ENCODE assay signal across 8 mouse cellular contexts in genomic region chr19:11966201-11966636, GRCm38 (mm10). TPM values are rescaled to one million over a fixed set of nuclear protein-coding genes. Genes with fewer than 3 reads are reported as not detected.
A peak's percentile ranks its signal among the peaks of the same experiment; 100 is the strongest.
DNase-seq lines count a peak whose midpoint lies in the region; ATAC-seq and TF ChIP-seq lines count a peak whose summit lies in the region.

No protein-coding gene starts in this region.

- peak overlapping the region; percentile 59 to 99 (median 69) for H3K4me3 ChIP-seq in CH12.LX (replicated peaks in 1 of 3; ENCODE audit: low read depth in 2 of 3, low read length in 2 of 3, poor library complexity in 1 of 3)
- peak overlapping the region; percentile 90 for H3K4me3 ChIP-seq in forebrain, embryonic 12.5 days (replicated peaks)
- peak overlapping the region; percentile 66 for H3K4me3 ChIP-seq in lung, adult 2 months (replicated peaks; ENCODE audit: extremely low read depth, low read depth, low read length)

- TF ChIP-seq CTCF in CH12.LX (conservative IDR thresholded peaks at IDR 0.05 in 1 of 2, IDR thresholded peaks at IDR 0.05 in 1 of 2; ENCODE audit: low read depth in 2 of 2, low read length in 2 of 2) = no peak
- no peak for TF ChIP-seq CTCF in lung, adult 2 months (IDR thresholded peaks at IDR 0.05; ENCODE audit: insufficient read depth, low read length)

- H3K36me3 ChIP-seq in CH12.LX (replicated peaks in 1 of 2; ENCODE audit: control insufficient read depth in 1 of 2, insufficient read depth in 1 of 2, low read length in 1 of 2) = peaks cover 9 to 27% of the 10 kb centered on the region in 2 experiments
- peaks cover 8% of the 10 kb centered on the region for H3K36me3 ChIP-seq in forebrain, embryonic 12.5 days (replicated peaks)

- TF ChIP-seq RAD21 in CH12.LX (IDR thresholded peaks at IDR 0.05; ENCODE audit: low read depth, low read length) = no peak

- peaks cover 14 to 35% of the 10 kb centered on the region in 2 experiments for H3K4me1 ChIP-seq in CH12.LX (ENCODE audit: control insufficient read depth in 1 of 2, insufficient read depth in 2 of 2)
- peaks cover 18% of the 10 kb centered on the region for H3K4me1 ChIP-seq in forebrain, embryonic 12.5 days
- peaks cover 3% of the 10 kb centered on the region for H3K4me1 ChIP-seq in lung, adult 2 months (ENCODE audit: control insufficient read depth, insufficient read depth, low read length)

- dilution Hi-C loops in CH12.LX (cut with MboI; ENCODE audit: extremely low pct_ligation_motif_present, extremely low pct_unique_long_range_greater_than_20kb, low sequenced_read_pairs) = no loop called here

- peak overlapping the region; percentile 34; the same call in 1 of the 2 replicates for H3K27ac ChIP-seq in CH12.LX (ENCODE audit: insufficient read depth, low read depth)
- H3K27ac ChIP-seq in forebrain, embryonic 12.5 days = peak overlapping the region; percentile 83

- TF ChIP-seq EP300 in CH12.LX (IDR thresholded peaks at IDR 0.05; ENCODE audit: low read length) = no peak

- in situ Hi-C loops in CH12.LX (cut with MboI; ENCODE audit: low pct_ligation_motif_present, low pct_unique_long_range_greater_than_20kb, low sequenced_read_pairs) = loop anchor here (25.0 kb wide), 1 partner anchor 354 kb away; the partner anchor contains the start of genes Ms4a2 and Ms4a6d

- H3K9me3 ChIP-seq in CH12.LX (replicated peaks; ENCODE audit: low read length) = no peaks in the 10 kb centered on the region
- H3K9me3 ChIP-seq in forebrain, embryonic 12.5 days = no peaks in the 10 kb centered on the region

- no peak for TF ChIP-seq POLR2A in CH12.LX (IDR thresholded peaks at IDR 0.05; ENCODE audit: low read depth, low read length)
- no peak for TF ChIP-seq POLR2A in lung, adult 2 months (IDR thresholded peaks at IDR 0.05; ENCODE audit: borderline replicate concordance, extremely low read depth, low read depth, low read length)

- intact Hi-C loops in heart, postnatal 36 days (cut with DNase I) = no loop called here

- under 1% methylated on average over 15 of the region's 18 CpGs for WGBS in forebrain, embryonic 12.5 days
- WGBS in lung, adult 2 months = under 1% methylated on average over 18 of the region's 18 CpGs

- peak overlapping the region; percentile 93 for H3K9ac ChIP-seq in CH12.LX (ENCODE audit: insufficient read depth, low read depth)
- H3K9ac ChIP-seq in forebrain, embryonic 12.5 days = peak overlapping the region; percentile 82

- DNase-seq in CH12.LX (ENCODE audit: extremely low read depth) = peak; percentile 37
- peak; percentile 10 for DNase-seq in brain, embryonic 18.5 days (ENCODE audit: low read depth, low spot score)
- DNase-seq in heart, postnatal 36 days = peak; percentile 29 to 42
- peak; percentile 38 to 41 for DNase-seq in layer of hippocampus, adult 8-10 months (ENCODE audit: low spot score in 2 of 2)
- DNase-seq in lung, adult 2 months = peak; percentile 46
- peak; percentile 7 for DNase-seq in ovary, postnatal 10 days (ENCODE audit: low spot score)
- peak; percentile 53 for DNase-seq in thymus, postnatal 0 days (ENCODE audit: low spot score)

- no peak for ATAC-seq in forebrain, embryonic 12.5 days (ENCODE audit: low FRiP score)

- H3K4me2 ChIP-seq in CH12.LX (ENCODE audit: insufficient read depth, low read depth, poor library complexity, severe bottlenecking) = peak overlapping the region; percentile 99
- peak overlapping the region; percentile 95 for H3K4me2 ChIP-seq in forebrain, embryonic 12.5 days

- no peaks in the 10 kb centered on the region for H3K27me3 ChIP-seq in CH12.LX (replicated peaks)
- no peaks in the 10 kb centered on the region for H3K27me3 ChIP-seq in forebrain, embryonic 12.5 days

- peaks cover 31% of the 10 kb centered on the region for H3K79me2 ChIP-seq in CH12.LX (replicated peaks; ENCODE audit: control insufficient read depth, extremely low read depth, insufficient read depth, poor library complexity, severe bottlenecking)

TF ChIP-seq in CH12.LX, 34 proteins besides CTCF, POLR2A, EP300 and RAD21:
- no peak for TF ChIP-seq USF2 (conservative IDR thresholded peaks at IDR 0.05; ENCODE audit: low read depth, low read length)
- no peak for TF ChIP-seq ZKSCAN1 (IDR thresholded peaks at IDR 0.05; ENCODE audit: borderline replicate concordance, low read depth, low read length)
- no peak for TF ChIP-seq RCOR1 (conservative IDR thresholded peaks at IDR 0.05; ENCODE audit: low read depth, low read length)
- TF ChIP-seq ZC3H11A (IDR thresholded peaks at IDR 0.05; ENCODE audit: low read depth, low read length) = no peak
- no peak for TF ChIP-seq POLR2AphosphoS2 (IDR thresholded peaks at IDR 0.05; ENCODE audit: low read depth, low read length)
- TF ChIP-seq TCF12 (IDR thresholded peaks at IDR 0.05; ENCODE audit: low read depth, low read length) = no peak
- TF ChIP-seq NRF1 (IDR thresholded peaks at IDR 0.05; ENCODE audit: low read depth, low read length) = no peak
- TF ChIP-seq PAX5 (IDR thresholded peaks at IDR 0.05; ENCODE audit: low read length) = no peak
- peak; percentile 51; the same call in 1 of the 2 replicates for TF ChIP-seq HCFC1 (IDR thresholded peaks at IDR 0.05; ENCODE audit: low read depth, low read length)
- TF ChIP-seq JUN (IDR thresholded peaks at IDR 0.05; ENCODE audit: insufficient read depth, low read depth, low read length) = no peak
- TF ChIP-seq USF1 (IDR thresholded peaks at IDR 0.05; ENCODE audit: low read depth, low read length) = no peak
- TF ChIP-seq ZNF384 (IDR thresholded peaks at IDR 0.05; ENCODE audit: low read depth, low read length) = no peak
- TF ChIP-seq UBTF (IDR thresholded peaks at IDR 0.05; ENCODE audit: low read depth, low read length) = no peak
- TF ChIP-seq SIN3A (IDR thresholded peaks at IDR 0.05; ENCODE audit: low read length) = peak; percentile 72
- TF ChIP-seq IRF4 (IDR thresholded peaks at IDR 0.05; ENCODE audit: low read depth, low read length) = no peak
- TF ChIP-seq ELF1 (IDR thresholded peaks at IDR 0.05; ENCODE audit: low read depth, low read length) = no peak
- peak; percentile 63 for TF ChIP-seq MAX (IDR thresholded peaks at IDR 0.05; ENCODE audit: low read length)
- TF ChIP-seq MXI1 (IDR thresholded peaks at IDR 0.05; ENCODE audit: low read depth, low read length) = peak; percentile 94
- peak; percentile 23; the same call in 1 of the 2 replicates for TF ChIP-seq MYC (IDR thresholded peaks at IDR 0.05; ENCODE audit: low read depth, low read length)

RNA-seq across cellular contexts. Expression of gene Osbp, which starts 0.5 kb away (rescaled TPM):
- total RNA-seq in CH12.LX (2012; rRNA removed) = 17.7 and 20.6 TPM in 2 replicates
- total RNA-seq in CH12.LX (2014; rRNA removed) = 21.1 and 21.4 TPM in 2 replicates
- polyA plus RNA-seq in CH12.LX (2012; ENCODE audit: insufficient read length, low read depth) = 24.7 and 25.0 TPM in 2 replicates
- 5.8 and 6.3 TPM in 2 replicates for polyA plus RNA-seq in forebrain, embryonic 12.5 days (2016; fragmentation: Nextera tagmentation; extraction: Ambion mirVana)
- 100 to 1,000 TPM; 102 to 106 TPM for total RNA-seq in heart, postnatal 36 days (2021)
- total RNA-seq in layer of hippocampus, adult 8-10 months (2022) = 10 to 100 TPM; 49.6 to 55.3 (median 53.3) TPM
- polyA plus RNA-seq in lung, adult 2 months (2012; rRNA removed) = 14.0 and 23.4 TPM in 2 replicates
- polyA plus RNA-seq in thymus, postnatal 0 days (2015; fragmentation: Nextera tagmentation; extraction: Ambion mirVana) = 5.4 and 6.5 TPM in 2 replicates

RNA-seq across cellular contexts. Expression of gene Patl1, which starts 54.0 kb away (rescaled TPM):
- total RNA-seq in CH12.LX (2012; rRNA removed) (8.2 and 8.5 TPM in 2 replicates), CH12.LX (2014; rRNA removed) (10.0 and 12.0 TPM in 2 replicates)
- polyA plus RNA-seq in CH12.LX (2012; ENCODE audit: insufficient read length, low read depth) = 35.9 and 40.8 TPM in 2 replicates
- polyA plus RNA-seq in forebrain, embryonic 12.5 days (2016; fragmentation: Nextera tagmentation; extraction: Ambion mirVana) = 23.4 and 26.8 TPM in 2 replicates
- 10 to 100 TPM; 26.3 to 27.3 TPM for total RNA-seq in heart, postnatal 36 days (2021)
- 10 to 100 TPM; 21.5 to 22.9 (median 22.3) TPM for total RNA-seq in layer of hippocampus, adult 8-10 months (2022)
- 12.6 and 15.9 TPM in 2 replicates for polyA plus RNA-seq in lung, adult 2 months (2012; rRNA removed)
- polyA plus RNA-seq in thymus, postnatal 0 days (2015; fragmentation: Nextera tagmentation; extraction: Ambion mirVana) = 12.5 and 13.1 TPM in 2 replicates
